Mouse (Mus musculus): Measurements from ENCODE around the gene Rasgrp4. TPM values are rescaled to one million over a fixed set of nuclear protein-coding genes. Genes with fewer than 3 reads are reported as not detected.
"Not testable (repeated sequence)": the region's sequence is repeated elsewhere in the genome, so short reads cannot be mapped to it uniquely, and the experiment has no call there.

The Rasgrp4 gene
- total RNA-seq, 2 experiments from 2014 or later = 0.89 to 2.5 TPM

DNA sequence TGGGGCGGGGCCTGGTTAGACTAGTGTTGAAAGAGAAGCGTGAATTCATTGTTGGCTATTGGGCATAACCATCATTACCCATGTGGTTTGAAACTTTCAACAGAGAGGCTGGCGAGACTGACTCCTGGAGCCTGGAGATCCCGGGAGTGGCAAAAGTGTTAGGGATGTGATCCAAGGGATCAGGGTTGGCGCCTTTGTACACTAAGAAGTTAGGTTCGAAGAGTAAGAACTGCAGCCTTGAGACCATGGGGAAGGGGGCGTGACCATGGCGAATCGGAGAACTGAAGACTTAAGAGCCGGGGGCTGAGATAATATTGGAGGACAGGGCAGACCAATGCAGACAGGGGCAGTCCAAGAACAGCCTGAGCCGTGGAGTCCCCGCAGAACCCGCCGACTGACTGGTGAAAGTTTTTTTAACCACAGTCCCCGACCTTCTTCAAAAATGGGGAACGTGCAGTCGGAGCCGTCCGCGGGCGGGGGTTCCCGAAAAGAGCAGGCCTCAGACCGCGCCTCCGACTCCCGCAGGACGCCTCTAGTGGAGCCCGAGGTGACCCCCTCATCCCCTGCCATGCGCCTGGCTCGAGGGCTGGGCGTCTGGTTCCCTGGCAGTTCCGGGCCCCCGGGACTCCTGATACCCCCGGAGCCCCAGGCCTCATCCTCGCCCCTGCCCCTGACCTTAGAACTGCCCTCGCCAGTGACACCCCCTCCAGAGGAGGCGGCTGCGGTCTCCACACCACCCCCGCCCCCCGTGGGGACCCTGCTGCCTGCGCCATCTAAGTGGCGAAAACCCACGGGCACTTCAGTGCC, 36.3 kb downstream of the Rasgrp4 start:
- DNase-seq (ENCODE audit: low spot score in 2 of 2) = no peak
- intact Hi-C loops (cut with DNase I) = no loop called here

DNA sequence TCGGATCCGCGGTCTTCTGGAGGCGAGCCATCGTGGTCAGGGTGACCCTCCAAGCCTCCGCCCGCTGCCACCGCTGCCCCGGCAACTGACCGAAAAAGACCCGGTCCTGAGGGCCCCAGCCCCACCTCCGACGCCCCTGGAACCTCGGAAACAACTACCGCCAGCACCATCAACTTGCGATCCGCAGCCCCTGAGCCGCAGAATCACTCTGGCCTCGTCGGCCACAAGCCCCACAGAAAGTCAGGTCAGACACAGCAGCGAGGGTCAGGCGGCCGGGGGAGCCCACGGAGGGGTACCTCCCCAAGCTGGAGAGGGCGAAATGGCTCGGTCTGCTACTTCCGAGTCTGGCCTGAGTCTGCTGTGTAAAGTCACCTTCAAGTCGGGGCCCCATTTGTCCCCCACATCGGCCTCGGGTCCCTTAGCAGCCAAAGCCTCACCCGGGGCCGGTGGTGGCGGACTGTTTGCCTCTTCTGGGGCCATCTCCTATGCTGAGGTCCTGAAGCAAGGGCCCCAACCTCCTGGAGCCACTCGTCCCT, 37.0 kb downstream of the Rasgrp4 start:
- DNase-seq (ENCODE audit: low spot score in 2 of 2) = no peak
- intact Hi-C loops (cut with DNase I) = no loop called here

DNA sequence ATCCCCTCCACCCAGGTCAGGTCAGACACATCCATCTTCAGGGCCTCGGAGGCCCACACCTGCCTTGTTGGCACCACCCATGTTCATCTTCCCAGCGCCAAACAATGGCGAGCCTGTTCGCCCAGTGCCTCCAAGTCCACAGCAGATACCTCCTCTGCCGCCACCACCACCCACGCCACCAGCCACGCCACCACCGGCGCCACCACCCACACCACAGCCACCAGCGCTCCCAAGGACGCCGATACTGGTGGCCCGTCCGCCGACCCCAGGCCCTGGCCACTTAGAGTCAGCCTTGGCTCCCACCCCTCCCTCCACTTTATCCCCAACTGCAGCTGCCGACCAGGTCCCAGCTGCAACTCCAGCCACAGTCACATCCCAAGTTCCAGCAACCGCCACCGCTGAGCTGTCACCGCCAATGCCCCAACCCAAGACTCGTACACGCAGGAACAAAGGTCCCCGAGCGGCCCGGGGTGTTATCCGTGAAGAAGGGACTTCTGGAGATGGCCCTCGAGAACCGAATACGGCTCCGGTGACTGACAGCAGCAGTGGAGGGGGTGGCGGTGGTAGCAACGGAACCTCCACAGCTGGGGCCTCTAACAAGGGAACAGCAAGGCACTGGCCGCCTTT, 37.9 kb downstream of the Rasgrp4 start:
- intact Hi-C loops (cut with DNase I) = no loop called here
- DNase-seq (ENCODE audit: low spot score in 2 of 2) = no peak

DNA sequence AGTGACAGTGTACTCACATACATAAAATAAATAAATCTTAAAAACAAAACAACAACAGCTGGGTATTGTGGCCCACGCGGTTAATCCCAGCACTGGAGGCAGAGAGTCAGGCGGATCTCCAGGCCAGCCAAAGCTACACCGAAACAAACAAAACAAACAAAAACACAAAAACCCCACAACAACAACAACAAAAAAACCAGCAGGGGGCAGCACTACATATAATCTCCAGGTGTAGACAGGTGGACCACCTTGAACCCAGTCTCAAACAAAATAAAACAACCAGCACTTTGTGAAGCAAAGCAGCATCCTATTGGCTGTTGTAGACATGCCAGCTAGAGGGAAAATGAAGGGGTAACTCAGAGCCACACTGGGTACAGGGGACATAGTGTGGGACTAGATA, 43.5 kb downstream of the Rasgrp4 start:
- intact Hi-C loops (cut with DNase I) = no loop called here

DNA sequence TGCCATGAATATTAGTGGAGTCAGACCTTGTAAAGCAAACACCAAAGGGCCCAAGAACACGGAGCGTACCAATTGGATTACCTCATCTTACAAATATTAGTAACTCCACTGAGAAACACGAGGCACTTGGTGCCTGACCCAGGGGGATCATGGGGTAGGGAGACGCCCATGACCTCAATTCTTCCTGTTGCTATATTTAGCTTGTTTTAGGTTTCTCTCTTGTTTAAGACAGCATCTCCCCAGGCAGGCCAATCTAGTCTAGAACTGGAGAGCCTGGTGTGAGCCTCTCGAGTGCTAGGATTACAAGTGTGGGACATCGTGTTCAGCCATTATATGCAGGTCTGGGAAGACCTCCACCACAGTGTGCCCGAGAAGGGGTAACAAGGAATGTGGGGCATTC, 44.7 kb downstream of the Rasgrp4 start:
- no peak for DNase-seq (ENCODE audit: low spot score in 2 of 2)
- intact Hi-C loops (cut with DNase I) = no loop called here

More for the DNA sequence above, 43.5 kb downstream of the Rasgrp4 start:
- no peak for DNase-seq (ENCODE audit: low spot score in 2 of 2)

DNA sequence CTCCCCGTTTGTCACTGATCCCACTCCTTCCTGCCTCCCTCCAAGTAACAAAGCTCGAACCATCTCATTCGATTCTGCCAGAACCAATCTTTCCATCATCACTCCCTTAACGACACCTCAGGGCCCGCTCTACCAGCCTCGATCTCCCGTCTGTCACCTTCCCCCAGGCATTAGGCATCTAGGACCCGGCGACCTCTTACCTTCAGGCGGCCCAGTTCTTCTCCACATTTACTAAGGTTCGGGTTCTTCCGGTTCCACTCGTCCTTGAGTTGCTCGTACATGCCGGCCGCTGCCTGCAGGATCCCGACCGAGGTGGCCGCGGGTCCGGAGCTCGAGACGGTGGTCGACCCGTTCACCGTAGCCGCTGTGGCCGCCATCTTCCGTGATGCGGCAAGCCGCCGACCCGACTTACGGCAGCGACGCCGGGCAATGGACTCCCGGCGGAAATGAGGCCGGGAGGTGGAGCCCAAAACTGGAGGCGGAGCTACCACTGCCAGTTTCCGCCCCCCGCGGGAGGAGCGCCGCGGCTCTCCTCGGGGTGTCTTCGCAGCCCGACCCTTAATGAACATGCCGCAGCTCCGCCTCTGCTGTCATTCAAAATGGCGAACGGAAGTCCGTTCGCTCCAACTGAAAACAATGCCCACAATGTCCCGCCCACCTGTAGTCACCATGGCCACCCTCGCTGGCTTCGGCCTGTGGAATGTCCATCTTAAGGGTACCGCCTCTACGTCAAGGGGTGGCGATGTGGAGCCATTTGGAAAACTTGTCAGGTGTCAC, 45.6 kb downstream of the Rasgrp4 start, which contains the start of gene Psmd8:
Psmd8 (minus strand) TSS at position 625 of the 777 bp plus-strand sequence.
- intact Hi-C loops (cut with DNase I) = loop anchor here (2.0 to 5.0 kb wide), 2 partner anchors 59 to 122 kb away; partner anchors contain the start of genes Dpf1 and Yif1b
- peak; percentile 94 to 95 for DNase-seq (ENCODE audit: low spot score in 2 of 2)

DNA sequence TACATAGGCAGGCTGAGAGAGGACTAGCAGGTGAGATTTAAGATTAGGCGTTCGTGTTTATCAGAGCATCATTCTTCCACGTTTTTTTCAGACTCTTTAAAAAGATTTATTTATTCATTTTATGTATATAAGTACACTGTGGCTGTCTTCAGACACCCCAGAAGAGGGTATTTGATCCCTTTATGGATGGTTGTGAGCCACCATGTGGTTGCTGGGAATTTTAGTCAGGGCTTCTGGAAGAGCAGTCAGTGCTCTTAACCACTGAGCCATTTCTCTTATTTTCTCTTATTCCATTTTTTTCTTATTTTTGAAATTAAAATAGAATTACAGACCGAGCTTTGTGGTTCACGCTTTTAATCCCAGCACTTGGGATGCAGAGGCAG, 46.2 kb downstream of the Rasgrp4 start:
- intact Hi-C loops (cut with DNase I) = loop anchor here (2.0 to 5.0 kb wide), 2 partner anchors 58 to 121 kb away; partner anchors contain the start of genes Dpf1 and Yif1b
- no peak for DNase-seq (ENCODE audit: low spot score in 2 of 2)

DNA sequence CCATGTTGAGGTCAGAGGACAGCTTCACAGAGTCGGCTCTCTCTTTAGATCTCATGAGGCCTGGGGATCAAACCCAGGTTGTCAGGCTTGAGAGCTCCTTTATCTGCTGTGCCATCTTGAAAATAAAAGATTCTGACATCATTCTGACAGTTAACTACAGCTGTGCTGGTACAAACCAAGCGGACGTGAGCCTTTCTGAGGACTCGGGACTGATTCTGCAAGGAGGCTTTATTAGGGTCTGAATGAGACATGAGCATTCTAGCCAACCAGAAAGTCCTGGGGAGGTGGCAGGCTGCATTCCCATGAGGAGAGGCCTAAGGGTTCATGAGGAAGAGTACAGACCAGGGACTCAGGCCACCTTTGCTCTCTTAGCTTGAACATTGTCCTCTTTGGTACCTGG, 46.7 kb downstream of the Rasgrp4 start:
- DNase-seq (ENCODE audit: low spot score in 2 of 2) = not testable (repeated sequence)
- intact Hi-C loops (cut with DNase I) = loop anchor here (2.0 to 5.0 kb wide), 2 partner anchors 57 to 121 kb away; partner anchors contain the start of genes Dpf1 and Yif1b

DNA sequence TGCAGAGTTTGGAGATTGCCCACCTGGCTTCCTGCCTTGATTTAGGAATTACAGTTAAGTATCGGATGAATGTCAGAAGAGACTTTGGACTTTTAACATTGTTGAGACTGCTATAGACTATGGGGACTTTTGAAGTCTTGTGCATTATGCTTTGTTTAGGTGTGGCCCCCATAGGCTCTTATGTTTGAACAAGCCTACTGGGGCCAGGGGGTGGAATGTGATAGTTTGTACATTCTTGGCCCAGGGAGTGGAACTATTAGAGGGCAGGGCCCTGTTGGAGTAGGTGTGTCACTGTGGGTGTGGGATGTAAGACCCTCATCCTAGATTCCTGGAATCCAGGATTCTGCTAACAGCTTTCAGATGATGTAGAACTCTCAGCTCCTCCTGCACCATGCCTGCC, 59.6 kb downstream of the Rasgrp4 start:
- DNase-seq (ENCODE audit: low spot score in 2 of 2); intact Hi-C loops (cut with DNase I): not testable (repeated sequence)

DNA sequence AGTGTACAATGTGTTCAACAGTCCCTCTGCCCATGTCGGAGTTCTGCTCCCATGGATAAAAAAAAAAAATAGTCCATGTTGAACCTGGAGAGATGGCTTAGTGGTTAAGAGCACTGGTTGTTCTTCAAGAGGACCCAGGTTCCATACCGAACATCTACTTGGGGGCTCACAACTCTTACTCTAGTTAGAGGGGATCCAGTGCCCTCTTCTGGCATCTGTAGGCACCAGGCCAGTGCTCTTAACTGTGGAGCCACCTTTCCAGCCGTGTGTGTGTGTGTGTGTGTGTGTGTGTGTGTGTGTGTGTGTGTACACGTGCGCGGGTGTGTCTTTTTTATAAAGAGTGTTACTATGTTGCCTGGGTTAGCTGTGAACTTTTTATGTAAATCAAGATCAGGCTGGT, 67.9 kb downstream of the Rasgrp4 start:
- DNase-seq (ENCODE audit: low spot score in 2 of 2) = no peak
- intact Hi-C loops (cut with DNase I) = no loop called here

Other genes with a start within 250 kb of the Rasgrp4 start
- 100 to 1,000 TPM; 180 to 203 TPM for gene Actn4, start 172.5 kb upstream of the Rasgrp4 start, total RNA-seq (2021)
- 100 to 1,000 TPM; 169 to 194 TPM for gene Eif3k, start 153.0 kb upstream of the Rasgrp4 start, total RNA-seq (2021)
- gene Map4k1, start 152.8 kb upstream of the Rasgrp4 start, total RNA-seq (2021) = 1 to 10 TPM; 1.6 to 1.9 TPM
- gene Ryr1, start 9.7 kb upstream of the Rasgrp4 start, total RNA-seq (2021) = 10 to 100 TPM in 1 of 2 experiments, 1 to 10 TPM in 1; 4.9 to 11.0 TPM
- gene Fam98c, start 21.4 kb downstream of the Rasgrp4 start, total RNA-seq (2021) = 10 to 100 TPM; 35.3 to 40.3 TPM
- 1 to 10 TPM in 1 of 2 experiments, under 1 TPM in 1; 0.88 to 1.4 TPM for gene Ggn, start 35.4 kb downstream of the Rasgrp4 start, total RNA-seq (2021)
- 10 to 100 TPM; 41.8 to 62.4 TPM for gene Spred3, start 35.6 kb downstream of the Rasgrp4 start, total RNA-seq (2021)
- 100 to 1,000 TPM; 126 to 136 TPM for gene Psmd8, start 45.9 kb downstream of the Rasgrp4 start, total RNA-seq (2021)
- under 1 TPM; 0.52 to 0.75 TPM for gene Catsperg1, start 79.2 kb downstream of the Rasgrp4 start, total RNA-seq (2021)
- gene Kcnk6, start 97.7 kb downstream of the Rasgrp4 start, total RNA-seq (2021) = 1 to 10 TPM; 2.4 to 4.1 TPM
- 10 to 100 TPM; 48.6 to 54.6 TPM for gene Yif1b, start 103.5 kb downstream of the Rasgrp4 start, total RNA-seq (2021)
- not detected for gene 2200002D01Rik, start 113.6 kb downstream of the Rasgrp4 start, total RNA-seq (2021)
- 10 to 100 TPM; 23.5 to 26.2 TPM for gene Spint2, start 147.1 kb downstream of the Rasgrp4 start, total RNA-seq (2021)
- 10 to 100 TPM; 15.9 to 24.7 TPM for gene Ppp1r14a, start 154.5 kb downstream of the Rasgrp4 start, total RNA-seq (2021)
- 100 to 1,000 TPM in 1 of 2 experiments, 10 to 100 TPM in 1; 86.6 to 117 TPM for gene Dpf1, start 169.1 kb downstream of the Rasgrp4 start, total RNA-seq (2021)